Mouse (Mus musculus): ENCODE measurements around the gene Spint2. TPM values are rescaled to one million over a fixed set of nuclear protein-coding genes. Genes with fewer than 3 reads are reported as not detected.
"Not testable (repeated sequence)": the region's sequence is repeated elsewhere in the genome, so short reads cannot be mapped to it uniquely, and the experiment has no call there.

Spint2 gene
- polyA plus RNA-seq, 1 experiment = 264 TPM

- Histone ChIP-seq H3K27me3 (ENCODE audit: control insufficient read depth, insufficient read depth, low read length, poor library complexity, severe bottlenecking) (no peaks in the 10 kb centered on the region), H3K9me3 (replicated peaks; ENCODE audit: control insufficient read depth, insufficient read depth, low read length, poor library complexity, severe bottlenecking) (peaks cover 4% of the 10 kb centered on the region; the same call in 1 of the 2 replicates), H3K27ac (ENCODE audit: insufficient read depth, low read length) (no peak overlapping the region), H3K4me1 (ENCODE audit: control insufficient read depth, insufficient read depth, low read length) (peaks cover 4% of the 10 kb centered on the region), H3K9ac (ENCODE audit: low read depth, poor library complexity, severe bottlenecking) (no peak overlapping the region), H3K36me3 (ENCODE audit: control insufficient read depth, insufficient read depth, low read length, poor library complexity, severe bottlenecking) (no peaks in the 10 kb centered on the region), H3K4me3 (ENCODE audit: low read depth, low read length) (no peak overlapping the region)
- TF ChIP-seq POLR2A (IDR thresholded peaks at IDR 0.05; ENCODE audit: insufficient read depth, low read length) (no peak), CTCF (IDR thresholded peaks at IDR 0.05; ENCODE audit: low read depth, low read length) (no peak), EP300 (IDR thresholded peaks at IDR 0.05; ENCODE audit: insufficient read depth, low read depth, low read length) (no peak)
These were observed 56.8 kb downstream of the Spint2 start for GRCm38 (mm10) chr7:29224756-29225394.

- H3K36me3 ChIP-seq (ENCODE audit: control insufficient read depth, insufficient read depth, low read length, poor library complexity, severe bottlenecking) = no peaks in the 10 kb centered on the region
- TF ChIP-seq POLR2A (IDR thresholded peaks at IDR 0.05; ENCODE audit: insufficient read depth, low read length) (no peak), EP300 (IDR thresholded peaks at IDR 0.05; ENCODE audit: insufficient read depth, low read depth, low read length) (no peak), CTCF (IDR thresholded peaks at IDR 0.05; ENCODE audit: low read depth, low read length) (no peak)
- no peaks in the 10 kb centered on the region for H3K27me3 ChIP-seq (ENCODE audit: control insufficient read depth, insufficient read depth, low read length, poor library complexity, severe bottlenecking)
- peaks cover 3% of the 10 kb centered on the region; the same call in 1 of the 2 replicates for H3K9me3 ChIP-seq (replicated peaks; ENCODE audit: control insufficient read depth, insufficient read depth, low read length, poor library complexity, severe bottlenecking)
- no peak overlapping the region for H3K4me3 ChIP-seq (ENCODE audit: low read depth, low read length)
- H3K27ac ChIP-seq (ENCODE audit: insufficient read depth, low read length) = no peak overlapping the region
- no peaks in the 10 kb centered on the region for H3K4me1 ChIP-seq (ENCODE audit: control insufficient read depth, insufficient read depth, low read length)
- no peak overlapping the region for H3K9ac ChIP-seq (ENCODE audit: low read depth, poor library complexity, severe bottlenecking)
These were observed 66.9 kb downstream of the Spint2 start for GRCm38 (mm10) chr7:29214846-29215245.

- no peak overlapping the region for H3K4me3 ChIP-seq (ENCODE audit: low read depth, low read length)
- TF ChIP-seq EP300 (IDR thresholded peaks at IDR 0.05; ENCODE audit: insufficient read depth, low read depth, low read length) (no peak), POLR2A (IDR thresholded peaks at IDR 0.05; ENCODE audit: insufficient read depth, low read length) (no peak), CTCF (IDR thresholded peaks at IDR 0.05; ENCODE audit: low read depth, low read length) (no peak)
- H3K9ac ChIP-seq (ENCODE audit: low read depth, poor library complexity, severe bottlenecking) = no peak overlapping the region
- no peaks in the 10 kb centered on the region; the same call in 1 of the 2 replicates for H3K9me3 ChIP-seq (replicated peaks; ENCODE audit: control insufficient read depth, insufficient read depth, low read length, poor library complexity, severe bottlenecking)
- H3K27me3 ChIP-seq (ENCODE audit: control insufficient read depth, insufficient read depth, low read length, poor library complexity, severe bottlenecking) = no peaks in the 10 kb centered on the region
- no peaks in the 10 kb centered on the region for H3K36me3 ChIP-seq (ENCODE audit: control insufficient read depth, insufficient read depth, low read length, poor library complexity, severe bottlenecking)
- no peak overlapping the region; the same call in 1 of the 2 replicates for H3K27ac ChIP-seq (ENCODE audit: insufficient read depth, low read length)
- no peaks in the 10 kb centered on the region for H3K4me1 ChIP-seq (ENCODE audit: control insufficient read depth, insufficient read depth, low read length)
These were observed 67.5 kb downstream of the Spint2 start for GRCm38 (mm10) chr7:29214236-29214635.

GRCm38 (mm10) chr7:29213675-29214082 lies 68.0 kb downstream of the Spint2 start, which contains the start of gene Catsperg1:
Gene Catsperg1 (minus strand): TSS chr7:29214035.
- no peaks in the 10 kb centered on the region for H3K27me3 ChIP-seq (ENCODE audit: control insufficient read depth, insufficient read depth, low read length, poor library complexity, severe bottlenecking)
- H3K4me1 ChIP-seq (ENCODE audit: control insufficient read depth, insufficient read depth, low read length) = no peaks in the 10 kb centered on the region
- no peaks in the 10 kb centered on the region for H3K36me3 ChIP-seq (ENCODE audit: control insufficient read depth, insufficient read depth, low read length, poor library complexity, severe bottlenecking)
- TF ChIP-seq POLR2A (IDR thresholded peaks at IDR 0.05; ENCODE audit: insufficient read depth, low read length) (no peak), EP300 (IDR thresholded peaks at IDR 0.05; ENCODE audit: insufficient read depth, low read depth, low read length) (no peak), CTCF (IDR thresholded peaks at IDR 0.05; ENCODE audit: low read depth, low read length) (no peak)
- peak within 1 kb of the TSS; percentile 67 for H3K4me3 ChIP-seq (ENCODE audit: low read depth, low read length)
- H3K9me3 ChIP-seq (replicated peaks; ENCODE audit: control insufficient read depth, insufficient read depth, low read length, poor library complexity, severe bottlenecking) = no peaks in the 10 kb centered on the region; the same call in 1 of the 2 replicates
- peak within 1 kb of the TSS; percentile 66 for H3K27ac ChIP-seq (ENCODE audit: insufficient read depth, low read length)
- peak within 1 kb of the TSS; percentile 13 for H3K9ac ChIP-seq (ENCODE audit: low read depth, poor library complexity, severe bottlenecking)

GRCm38 (mm10) chr7:29212775-29213560 lies 68.7 kb downstream of the Spint2 start:
- H3K9me3 ChIP-seq (replicated peaks; ENCODE audit: control insufficient read depth, insufficient read depth, low read length, poor library complexity, severe bottlenecking); H3K36me3 ChIP-seq (ENCODE audit: control insufficient read depth, insufficient read depth, low read length, poor library complexity, severe bottlenecking); H3K4me1 ChIP-seq (ENCODE audit: control insufficient read depth, insufficient read depth, low read length); H3K27me3 ChIP-seq (ENCODE audit: control insufficient read depth, insufficient read depth, low read length, poor library complexity, severe bottlenecking): not testable (repeated sequence)
- peak overlapping the region; percentile 66 for H3K27ac ChIP-seq (ENCODE audit: insufficient read depth, low read length)
- H3K4me3 ChIP-seq (ENCODE audit: low read depth, low read length) = peak overlapping the region; percentile 67
- peak overlapping the region; percentile 13 for H3K9ac ChIP-seq (ENCODE audit: low read depth, poor library complexity, severe bottlenecking)

GRCm38 (mm10) chr7:29212199-29212765 lies 69.4 kb downstream of the Spint2 start:
- TF ChIP-seq EP300 (IDR thresholded peaks at IDR 0.05; ENCODE audit: insufficient read depth, low read depth, low read length) = no peak
- peak; percentile 31 for TF ChIP-seq POLR2A (IDR thresholded peaks at IDR 0.05; ENCODE audit: insufficient read depth, low read length)
- no peak for TF ChIP-seq CTCF (IDR thresholded peaks at IDR 0.05; ENCODE audit: low read depth, low read length)
- H3K27ac ChIP-seq (ENCODE audit: insufficient read depth, low read length) = peak overlapping the region; percentile 79
- no peaks in the 10 kb centered on the region for H3K9me3 ChIP-seq (replicated peaks; ENCODE audit: control insufficient read depth, insufficient read depth, low read length, poor library complexity, severe bottlenecking)
- H3K36me3 ChIP-seq (ENCODE audit: control insufficient read depth, insufficient read depth, low read length, poor library complexity, severe bottlenecking) = no peaks in the 10 kb centered on the region
- H3K4me3 ChIP-seq (ENCODE audit: low read depth, low read length) = peak overlapping the region; percentile 67
- peak overlapping the region; percentile 13 for H3K9ac ChIP-seq (ENCODE audit: low read depth, poor library complexity, severe bottlenecking)
- H3K4me1 ChIP-seq (ENCODE audit: control insufficient read depth, insufficient read depth, low read length) = no peaks in the 10 kb centered on the region
- H3K27me3 ChIP-seq (ENCODE audit: control insufficient read depth, insufficient read depth, low read length, poor library complexity, severe bottlenecking) = no peaks in the 10 kb centered on the region

Data from ES-Bruce4 (cell line).